Mouse (Mus musculus) heart, adult 18-20 months (tissue): ENCODE measurements around the gene Foxp4. TPM values are rescaled to one million over a fixed set of nuclear protein-coding genes. Genes with fewer than 3 reads are reported as not detected.

ENCODE experiments used
- DNase-seq, 2 experiments: peaks; one replicate each; pipeline ENCODE4 v3.0.0; 2021 to 2022; ENCODE audit warnings: mixed read lengths in 1 of 2
- total RNA-seq, 2 experiments: library from RNA; stranded (reverse); gene quantifications; 2 replicates each; pipeline ENCODE4 v1.2.3; 2021

Gene Foxp4
- total RNA-seq, 2 experiments from 2014 or later, result 8.5 to 12.2 TPM

DNA sequence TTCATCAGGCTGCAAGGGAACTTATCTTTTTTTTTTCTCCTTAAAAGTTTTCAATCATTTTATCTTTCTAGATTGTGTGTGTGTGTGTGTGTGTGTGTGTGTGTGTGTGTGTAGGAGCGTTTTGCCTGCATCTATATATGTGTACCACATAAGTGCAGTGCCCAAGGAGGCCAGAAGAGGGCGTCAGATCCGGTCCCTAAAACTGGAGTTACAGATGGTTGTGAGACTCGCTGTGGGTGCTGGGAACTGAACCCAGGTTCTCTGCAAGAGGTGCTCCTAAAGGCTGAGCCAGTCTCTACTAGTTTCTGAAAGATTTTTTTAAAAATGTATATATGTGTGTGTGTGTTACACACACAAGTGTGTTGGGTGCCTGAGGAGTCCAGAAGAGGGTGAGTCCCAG lies 5.0 kb upstream of the Foxp4 start:
- no peak for DNase-seq

DNA sequence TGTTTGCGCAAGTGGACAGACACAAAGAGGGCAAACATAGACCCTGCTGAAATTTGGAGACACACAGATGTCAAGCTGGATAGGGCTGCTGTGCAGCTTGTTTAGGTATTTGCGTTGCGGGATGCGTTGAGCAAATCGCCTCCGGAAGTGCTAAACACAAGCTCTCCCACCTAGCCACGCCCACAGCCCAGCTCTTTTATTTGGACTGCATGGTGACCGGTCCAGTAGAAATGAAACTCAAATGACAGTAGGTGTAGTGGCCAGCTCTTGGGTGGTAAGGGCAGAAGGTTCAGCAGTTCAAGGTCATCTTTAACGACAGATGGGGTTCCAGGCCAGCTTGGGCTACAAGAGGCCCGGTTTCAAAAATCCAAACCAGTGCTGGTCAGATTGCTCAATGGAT lies 1.5 kb upstream of the Foxp4 start:
- no peak for DNase-seq

DNA sequence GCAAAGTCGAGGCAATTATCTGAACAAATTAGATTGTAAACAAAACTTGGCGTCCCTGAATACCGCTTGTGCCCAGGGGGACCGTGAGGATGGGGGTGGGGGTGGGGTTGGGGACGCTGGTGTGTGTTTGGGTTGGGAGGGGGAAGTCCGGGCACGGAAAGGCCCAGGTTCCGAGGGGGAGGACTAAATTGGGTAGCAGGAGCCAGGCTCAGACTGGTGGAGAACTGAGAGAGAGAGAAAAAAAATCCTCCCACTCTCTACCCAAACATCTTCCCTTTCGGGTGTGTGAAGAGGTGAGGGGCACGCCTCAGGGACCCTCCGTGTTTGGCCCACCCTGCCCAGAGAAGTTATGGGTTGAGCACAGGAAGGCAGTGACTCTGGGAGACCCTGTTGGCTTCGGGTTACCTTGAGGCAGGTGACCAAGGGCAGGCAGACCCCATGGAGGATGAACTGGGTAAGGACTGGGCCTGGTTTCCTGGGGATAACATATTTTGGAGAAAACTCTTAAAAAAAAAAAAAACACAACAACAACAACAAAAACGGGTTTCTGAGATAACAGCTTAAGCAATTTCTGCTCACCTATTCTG lies 988 bp upstream of the Foxp4 start:
- no peak for DNase-seq

- DNase-seq, result peak; percentile 67 to 71
Measured at GRCm38 (mm10) chr17:47923678-47924382, 615 bp downstream of the Foxp4 start.

- DNase-seq, result peak; percentile 36 to 75
Measured at GRCm38 (mm10) chr17:47923011-47923677, 1.3 kb downstream of the Foxp4 start.

DNA sequence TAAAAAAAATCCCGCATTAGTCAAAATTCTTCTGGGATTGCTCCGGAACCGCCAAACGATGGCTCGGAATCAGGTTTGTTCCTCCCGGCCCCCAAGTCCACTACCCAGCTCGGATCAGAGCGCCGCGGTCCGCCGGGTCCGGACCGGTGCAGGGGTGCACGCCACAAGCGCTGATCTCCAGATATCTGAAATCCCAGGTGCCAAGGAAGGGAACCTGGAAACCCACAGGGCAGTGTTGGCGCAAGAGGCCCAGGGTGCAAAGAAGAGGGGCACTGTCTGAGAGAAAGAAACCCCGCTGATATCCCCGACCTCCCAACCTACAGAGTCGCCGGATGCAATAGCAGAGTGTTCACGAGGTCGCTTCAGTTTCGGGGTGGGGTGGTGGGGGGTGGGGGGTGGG lies 1.9 kb downstream of the Foxp4 start:
- DNase-seq, result no peak

DNA sequence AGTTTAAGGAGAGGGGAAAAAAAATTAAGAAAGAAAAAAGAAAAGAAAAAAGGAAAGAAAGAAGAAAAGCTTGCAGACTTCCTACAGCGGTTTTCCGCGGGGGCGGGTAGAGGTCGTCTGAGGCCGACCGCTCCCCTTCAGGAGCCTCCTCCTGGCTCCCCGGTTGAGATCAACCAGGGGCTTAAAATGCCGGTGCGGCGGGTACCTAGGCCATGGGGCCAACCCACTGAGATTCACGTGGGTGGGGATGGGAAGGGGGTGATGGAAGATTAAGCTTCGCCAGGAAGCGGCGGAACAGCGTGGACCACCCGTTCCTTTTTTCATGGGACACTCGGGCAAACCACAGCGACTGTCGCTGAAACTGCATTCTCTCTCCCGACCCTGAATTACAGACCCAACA lies 2.3 kb downstream of the Foxp4 start:
- peak in 1 of 2 experiments; percentile 24 for DNase-seq

- no peak for DNase-seq
Measured at GRCm38 (mm10) chr17:47921136-47921665, 3.2 kb downstream of the Foxp4 start.

DNA sequence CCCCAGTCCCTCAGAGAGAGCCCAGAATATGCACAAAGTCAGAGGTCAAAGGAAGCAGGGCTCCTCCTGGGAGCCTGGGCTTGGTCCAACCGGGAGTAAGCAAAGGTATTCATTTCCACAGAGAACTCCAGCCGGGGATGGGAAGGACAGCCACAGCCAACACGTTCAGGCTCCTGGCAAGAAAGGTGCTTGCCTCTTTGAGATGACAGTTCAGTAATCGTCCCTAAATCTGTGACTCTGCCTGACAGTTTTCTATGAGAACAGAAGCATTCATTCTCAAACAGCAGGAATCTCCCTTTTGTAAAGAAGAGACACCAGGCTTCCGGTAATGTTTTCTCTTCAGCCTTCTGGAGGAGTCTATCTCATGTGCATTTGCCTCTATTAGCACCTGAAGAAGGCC lies 4.6 kb downstream of the Foxp4 start:
- no peak for DNase-seq

DNA sequence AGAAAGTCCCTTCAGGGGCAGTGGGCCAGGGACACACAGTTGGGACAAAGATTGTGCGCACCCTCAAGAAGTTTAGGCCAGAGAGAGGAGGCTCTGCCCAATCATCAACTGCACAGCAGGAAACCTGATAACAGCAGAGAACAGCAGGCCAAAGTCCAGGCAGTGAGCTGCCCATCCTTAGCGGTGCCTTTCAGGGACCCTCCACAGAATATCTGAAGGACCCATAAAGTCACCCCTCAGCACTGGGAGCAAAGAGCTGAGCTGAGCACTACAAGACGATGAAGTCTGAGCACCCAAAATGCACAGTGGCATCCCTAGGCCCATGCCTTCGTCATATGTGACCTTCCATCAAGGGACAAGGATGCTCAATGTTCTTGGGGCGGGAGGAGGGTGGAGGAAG lies 6.5 kb downstream of the Foxp4 start:
- no peak for DNase-seq

- no peak for DNase-seq
Measured at GRCm38 (mm10) chr17:47917212-47917611, 7.2 kb downstream of the Foxp4 start.

- no peak for DNase-seq
Measured at GRCm38 (mm10) chr17:47914676-47915219, 9.7 kb downstream of the Foxp4 start.

GRCm38 (mm10) chr17:47909091-47910001 lies 15.1 kb downstream of the Foxp4 start:
- peak; percentile 83 to 84 for DNase-seq

- DNase-seq, result no peak
Measured at GRCm38 (mm10) chr17:47908079-47908478, 16.4 kb downstream of the Foxp4 start.

DNA sequence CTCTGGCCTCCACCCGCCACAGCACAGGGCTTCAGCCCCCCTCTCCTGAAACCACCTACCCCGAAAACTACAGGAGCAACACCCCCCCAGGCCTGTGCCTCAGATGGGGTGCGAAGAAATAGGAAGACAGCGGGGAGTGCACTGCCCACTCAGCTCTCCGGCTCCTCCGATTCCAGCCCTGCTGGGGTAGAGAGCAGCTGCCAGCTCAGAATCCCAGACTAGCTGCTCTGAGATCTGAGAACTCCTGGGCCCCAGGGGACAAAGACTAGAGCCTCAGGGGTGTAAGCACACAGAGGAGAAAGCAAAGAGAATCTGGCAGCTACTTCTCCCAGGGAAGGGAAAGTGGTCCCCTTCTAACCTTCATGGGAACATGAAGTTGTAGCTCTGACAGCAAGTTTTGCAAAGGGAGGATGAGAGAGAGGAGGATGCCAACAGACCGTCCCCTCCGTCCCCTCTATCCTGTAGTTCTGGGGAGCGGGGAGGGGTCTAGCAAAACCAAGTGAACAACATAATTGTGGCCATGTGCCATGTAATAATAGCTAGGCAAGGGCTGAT lies 17.0 kb downstream of the Foxp4 start:
- DNase-seq, result no peak

- DNase-seq, result no peak
Measured at GRCm38 (mm10) chr17:47903846-47904680, 20.4 kb downstream of the Foxp4 start.

DNA sequence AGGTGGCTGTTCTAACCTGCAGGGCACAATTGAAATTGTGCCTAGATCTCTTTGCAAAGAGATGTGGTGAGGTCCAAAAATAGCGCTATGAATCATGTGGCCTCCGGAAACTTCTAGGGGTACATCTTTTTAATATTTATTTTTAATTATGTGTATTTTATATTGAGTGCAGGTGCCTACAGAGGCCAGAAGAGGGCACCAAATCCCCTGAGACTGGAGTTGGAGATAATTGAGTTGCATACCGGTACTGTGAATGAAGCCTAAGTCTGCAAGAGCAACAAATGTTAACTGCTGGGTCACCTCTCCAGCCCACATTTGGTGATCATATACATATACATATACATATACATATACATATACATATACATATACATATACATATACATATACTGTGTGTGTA lies 22.7 kb downstream of the Foxp4 start:
- DNase-seq, result peak in 1 of 2 experiments; percentile 38

DNA sequence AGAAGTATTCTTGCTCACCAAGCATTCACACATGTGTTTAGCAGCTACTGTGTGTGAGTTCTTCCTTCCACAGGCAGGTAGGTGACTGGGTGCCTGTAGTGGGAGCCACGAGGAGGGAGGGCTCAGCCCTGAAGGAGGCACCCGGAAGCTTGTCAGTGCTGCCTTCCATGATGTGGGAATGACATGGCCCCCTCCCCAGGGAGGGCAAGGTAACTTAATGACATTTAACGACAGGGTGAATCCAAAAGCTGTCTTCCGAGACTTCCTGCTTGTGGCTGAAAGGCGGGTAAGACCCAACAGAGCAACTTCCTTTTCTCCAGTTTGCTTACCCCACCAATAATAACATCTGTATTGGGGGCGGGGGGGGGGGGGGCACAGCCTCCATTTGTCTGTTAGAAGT lies 23.7 kb downstream of the Foxp4 start:
- no peak for DNase-seq

- DNase-seq, result no peak
Measured at GRCm38 (mm10) chr17:47899156-47899555, 25.3 kb downstream of the Foxp4 start.

- DNase-seq, result peak; percentile 69 to 75
Measured at GRCm38 (mm10) chr17:47897956-47898752, 26.3 kb downstream of the Foxp4 start.
